Mouse (Mus musculus) CH12.LX (cell line): ENCODE measurements around the gene Fam71e2.

Source experiments
- CTCF ChIP-seq, 2 experiments: IDR thresholded peaks in 1 of 2; conservative IDR thresholded peaks in 1 of 2; 2 replicates each; pipeline ENCODE4 v1.5.1; 2011 to 2012; ENCODE audit warnings: low read depth in 2 of 2, low read length in 2 of 2, improper control_type of control experiment in 1 of 2, inconsistent platforms in 1 of 2, mild to moderate bottlenecking in 1 of 2, moderate library complexity in 1 of 2
- ELF1 ChIP-seq: IDR thresholded peaks from 2 replicates; pipeline ENCODE4 v1.6.1; 2014; ENCODE audit warnings: low read depth, mild to moderate bottlenecking, inconsistent platforms, low read length, improper control_type of control experiment
- EP300 ChIP-seq: IDR thresholded peaks from 2 replicates; pipeline ENCODE4 v1.6.1; 2011; ENCODE audit warnings: low read length, improper control_type of control experiment
- KAT2A ChIP-seq: IDR thresholded peaks from 2 replicates; pipeline ENCODE4 v1.6.1; 2012; ENCODE audit warnings: low read length, improper control_type of control experiment, inconsistent platforms; ENCODE audit not compliant: insufficient replicate concordance
- MAFK ChIP-seq: IDR thresholded peaks from 2 replicates; pipeline ENCODE4 v1.6.1; 2011; ENCODE audit warnings: low read length, improper control_type of control experiment; ENCODE audit not compliant: insufficient replicate concordance
- POLR2A ChIP-seq: IDR thresholded peaks from 2 replicates; pipeline ENCODE4 v1.6.1; 2011; ENCODE audit warnings: low read depth, mild to moderate bottlenecking, improper control_type of control experiment, low read length
- TBP ChIP-seq: conservative IDR thresholded peaks from 2 replicates; pipeline ENCODE4 v1.6.1; 2011; ENCODE audit warnings: low read depth, low read length, improper control_type of control experiment

DNA sequence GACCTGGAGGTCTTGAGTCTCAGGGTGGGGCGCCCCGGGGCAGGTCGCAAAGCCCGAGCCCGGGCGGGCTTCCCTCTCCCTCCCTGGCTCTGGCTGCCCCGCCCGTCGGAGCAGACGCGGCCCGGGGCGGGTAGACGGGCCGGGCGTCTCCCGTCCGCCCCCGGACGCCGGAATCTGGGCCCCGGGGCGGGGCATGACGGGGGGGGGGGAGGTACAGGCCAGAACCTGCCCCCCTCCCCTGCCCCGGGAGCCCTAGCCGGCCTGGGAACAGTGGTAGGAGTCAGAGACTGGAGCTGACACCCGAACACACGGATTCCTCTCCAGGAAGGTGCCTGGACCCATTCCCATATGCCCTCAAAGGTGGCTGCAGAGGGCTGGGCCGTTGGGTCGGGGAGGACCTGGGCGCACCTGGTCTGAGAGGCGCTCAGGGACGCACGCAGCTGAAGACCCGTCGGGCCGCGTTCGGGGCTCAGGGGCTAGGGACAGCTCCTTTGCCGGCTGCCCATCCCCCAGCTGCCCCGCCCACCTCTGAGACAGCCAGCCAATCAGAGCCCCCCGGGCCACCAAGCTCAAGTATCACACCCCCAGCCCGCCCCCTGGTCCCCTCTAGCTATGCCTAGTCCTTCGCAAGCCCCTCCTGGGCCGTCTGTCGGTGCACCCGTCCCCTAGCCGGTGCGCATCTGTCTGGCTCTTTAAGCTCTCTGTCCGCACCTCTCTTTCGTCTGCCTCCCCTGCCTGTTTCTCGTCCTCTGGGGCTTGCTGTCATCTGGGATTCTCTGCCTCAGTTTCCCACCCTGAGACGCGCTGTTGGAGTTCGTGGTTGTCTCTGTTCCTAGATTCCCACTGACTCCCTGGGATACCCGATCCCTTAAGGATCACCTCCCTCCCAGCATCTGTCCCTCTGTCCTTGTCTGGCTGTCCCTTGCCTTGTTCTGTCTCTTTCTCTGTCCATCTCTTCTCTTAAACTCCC, 6.0 kb upstream of the Fam71e2 start:
- no peak for TF ChIP-seq TBP
- no peak for TF ChIP-seq CTCF (conservative IDR thresholded peaks at IDR 0.05 in 1 of 2, IDR thresholded peaks at IDR 0.05 in 1 of 2; ENCODE audit: low read depth in 2 of 2, low read length in 2 of 2)
- TF ChIP-seq MAFK = no peak
- no peak for TF ChIP-seq POLR2A
- no peak for TF ChIP-seq EP300
- no peak for TF ChIP-seq KAT2A
- TF ChIP-seq ELF1 = no peak
